ENCODE assay signal across 21 mouse cellular contexts in the genomic region with DNA sequence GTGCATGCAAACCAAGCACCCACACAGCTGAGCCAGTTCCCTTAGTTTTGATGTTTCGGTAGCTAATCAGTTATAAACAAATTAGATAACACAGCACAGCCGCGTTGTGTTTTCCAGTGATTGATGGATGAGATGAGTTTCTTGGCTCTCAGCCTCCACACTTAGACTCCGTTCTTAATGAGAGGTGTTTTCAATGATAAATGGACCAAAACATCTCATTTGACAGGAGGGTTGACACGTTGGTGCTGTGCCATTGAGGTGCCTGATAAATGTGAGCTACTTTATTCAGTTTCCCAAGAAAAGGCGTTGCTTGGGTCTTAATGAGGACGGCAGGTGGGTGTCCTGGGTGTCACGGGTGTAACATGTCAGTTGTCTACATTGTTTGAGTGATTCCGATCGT.
DNase-seq lines count a peak whose midpoint lies in the region; ATAC-seq and TF ChIP-seq lines count a peak whose summit lies in the region.
"Had no signal": no experiment of that assay in that cellular context is flagged by ENCODE, and none has a peak within 500 bp of the region (broad histone marks: within the 10 kb centered on the region; RNA-seq: fewer than 3 reads in every experiment).

No protein-coding gene starts in this region.

- no peak for TF ChIP-seq POLR2A in brain, embryonic 14.5 days (IDR thresholded peaks at IDR 0.05; ENCODE audit: borderline replicate concordance, extremely low read depth, insufficient read depth, insufficient read length, poor library complexity, severe bottlenecking)

- WGBS in forebrain, embryonic 15.5 days = 46% methylated on average over 10 of the region's 10 CpGs
- WGBS in forebrain, embryonic 12.5 days = 65% methylated on average over 10 of the region's 10 CpGs
- WGBS in forebrain, postnatal 0 days = 36% methylated on average over 10 of the region's 10 CpGs
- 47% methylated on average over 10 of the region's 10 CpGs for WGBS in hindbrain, postnatal 0 days

- TF ChIP-seq CTCF in brain, embryonic 14.5 days (IDR thresholded peaks at IDR 0.05; ENCODE audit: borderline replicate concordance, extremely low read depth, insufficient read depth, insufficient read length) = no peak
- no peak for TF ChIP-seq CTCF in forebrain, postnatal 0 days (IDR thresholded peaks at IDR 0.05; ENCODE audit: low read depth)
- TF ChIP-seq CTCF in hindbrain, postnatal 0 days (IDR thresholded peaks at IDR 0.05; ENCODE audit: low read depth) = no peak

- no peaks in the 10 kb centered on the region for H3K27me3 ChIP-seq in forebrain, embryonic 15.5 days
- H3K27me3 ChIP-seq in forebrain, embryonic 12.5 days = no peaks in the 10 kb centered on the region
- no peaks in the 10 kb centered on the region for H3K27me3 ChIP-seq in forebrain, postnatal 0 days (ENCODE audit: insufficient read depth, low read length)
- H3K27me3 ChIP-seq in hindbrain, postnatal 0 days (ENCODE audit: insufficient read depth, low read length) = no peaks in the 10 kb centered on the region
- H3K27me3 ChIP-seq: CH12.LX; embryonic facial prominence, embryonic 15.5 days; heart, embryonic 13.5 days had no signal

- peaks cover 18% of the 10 kb centered on the region for H3K4me1 ChIP-seq in forebrain, embryonic 15.5 days
- H3K4me1 ChIP-seq in forebrain, embryonic 12.5 days = no peaks in the 10 kb centered on the region
- H3K4me1 ChIP-seq in forebrain, postnatal 0 days (ENCODE audit: insufficient read depth) = no peaks in the 10 kb centered on the region
- no peaks in the 10 kb centered on the region for H3K4me1 ChIP-seq in hindbrain, postnatal 0 days (ENCODE audit: insufficient read depth, low read length)
- H3K4me1 ChIP-seq: embryonic facial prominence, embryonic 15.5 days; heart, embryonic 13.5 days had no signal

- no peak overlapping the region for H3K9ac ChIP-seq in forebrain, embryonic 15.5 days (replicated peaks)
- H3K9ac ChIP-seq in forebrain, embryonic 12.5 days = no peak overlapping the region
- no peak overlapping the region for H3K9ac ChIP-seq in forebrain, postnatal 0 days
- H3K9ac ChIP-seq in hindbrain, postnatal 0 days (replicated peaks; ENCODE audit: low read length) = no peak overlapping the region
- H3K9ac ChIP-seq: embryonic facial prominence, embryonic 15.5 days; heart, embryonic 13.5 days had no signal

- ATAC-seq in forebrain, embryonic 15.5 days (replicated peaks) = peak; percentile 2; the same call in 1 of the 2 replicates
- no peak for ATAC-seq in forebrain, embryonic 12.5 days (ENCODE audit: low FRiP score)
- ATAC-seq in forebrain, postnatal 0 days = peak; percentile 29; the same call in 1 of the 2 replicates
- no peak for ATAC-seq in hindbrain, postnatal 0 days
- no peak for ATAC-seq in inflammation-experienced regulatory T-cells, adult 6 months
- ATAC-seq: activated CD4-positive, CD25-positive, alpha-beta regulatory T cell, adult 4 months; intestine, postnatal 0 days; Patski had no signal

- no peaks in the 10 kb centered on the region for H3K36me3 ChIP-seq in forebrain, embryonic 15.5 days
- H3K36me3 ChIP-seq in forebrain, embryonic 12.5 days (replicated peaks) = no peaks in the 10 kb centered on the region
- H3K36me3 ChIP-seq in forebrain, postnatal 0 days (ENCODE audit: insufficient read depth) = no peaks in the 10 kb centered on the region
- no peaks in the 10 kb centered on the region for H3K36me3 ChIP-seq in hindbrain, postnatal 0 days (ENCODE audit: insufficient read depth, low read length)
- H3K36me3 ChIP-seq: embryonic facial prominence, embryonic 15.5 days; heart, embryonic 13.5 days had no signal

- H3K9me3 ChIP-seq in forebrain, embryonic 15.5 days = no peaks in the 10 kb centered on the region
- H3K9me3 ChIP-seq in forebrain, embryonic 12.5 days = peaks cover 4% of the 10 kb centered on the region; the same call in 1 of the 2 replicates
- no peaks in the 10 kb centered on the region for H3K9me3 ChIP-seq in forebrain, postnatal 0 days (ENCODE audit: low read length)
- no peaks in the 10 kb centered on the region for H3K9me3 ChIP-seq in hindbrain, postnatal 0 days (ENCODE audit: low read length)
- H3K9me3 ChIP-seq: embryonic facial prominence, embryonic 15.5 days had no signal

- no peak overlapping the region for H3K4me3 ChIP-seq in forebrain, embryonic 15.5 days
- H3K4me3 ChIP-seq in forebrain, embryonic 12.5 days (replicated peaks) = no peak overlapping the region
- no peak overlapping the region for H3K4me3 ChIP-seq in forebrain, postnatal 0 days (ENCODE audit: low read depth, low read length)
- no peak overlapping the region for H3K4me3 ChIP-seq in hindbrain, postnatal 0 days (ENCODE audit: low read length)
- H3K4me3 ChIP-seq: embryonic facial prominence, embryonic 15.5 days; erythroblast, embryonic 14.5 days; gastrocnemius, adult 2 months; heart, embryonic 13.5 days had no signal

- DNase-seq in brain, embryonic 14.5 days (ENCODE audit: low read depth) = peak; percentile 65
- peak; percentile 13 for DNase-seq in forebrain, postnatal 0 days
- peak; percentile 41 for DNase-seq in hindbrain, postnatal 0 days (ENCODE audit: low spot score)
- DNase-seq: adrenal gland, postnatal 25 days; cerebellum, adult 2 months; cerebellum, postnatal 10 days; embryo, embryonic 11 days; gastrocnemius, adult 2 months; gastrocnemius, postnatal 25 days; heart, postnatal 36 days; kidney, adult 9 months had no signal

- no peak overlapping the region for H3K4me2 ChIP-seq in forebrain, embryonic 15.5 days (replicated peaks)
- no peak overlapping the region for H3K4me2 ChIP-seq in forebrain, embryonic 12.5 days
- no peak overlapping the region for H3K4me2 ChIP-seq in forebrain, postnatal 0 days (ENCODE audit: low read depth)
- H3K4me2 ChIP-seq in hindbrain, postnatal 0 days (ENCODE audit: low read depth, low read length) = no peak overlapping the region
- H3K4me2 ChIP-seq: embryonic facial prominence, embryonic 15.5 days; heart, embryonic 13.5 days had no signal

- H3K27ac ChIP-seq in forebrain, embryonic 15.5 days (replicated peaks) = peak overlapping the region; percentile 62
- no peak overlapping the region for H3K27ac ChIP-seq in forebrain, embryonic 12.5 days
- H3K27ac ChIP-seq in forebrain, postnatal 0 days (ENCODE audit: low read depth, low read length) = no peak overlapping the region; the same call in 1 of the 2 replicates
- no peak overlapping the region for H3K27ac ChIP-seq in hindbrain, postnatal 0 days
- H3K27ac ChIP-seq: embryonic facial prominence, embryonic 15.5 days; gastrocnemius, adult 2 months; heart, embryonic 13.5 days had no signal

Comparison
In these comparisons a context has a peak if more than half of its experiments do, and no peak if none do; other contexts are left out.
1. ATAC-seq: peak in forebrain, embryonic 15.5 days (single experiment) and forebrain, postnatal 0 days (single experiment); none in forebrain, embryonic 12.5 days (single experiment), hindbrain, postnatal 0 days (single experiment) and inflammation-experienced regulatory T-cells, adult 6 months (single experiment).
2. DNase-seq: peak in every context shown above with its lines; median percentile 65 in brain, embryonic 14.5 days; 41 in hindbrain, postnatal 0 days; 13 in forebrain, postnatal 0 days.